Mouse (Mus musculus): ENCODE results near the gene Ddr1. TPM values are rescaled to one million over a fixed set of nuclear protein-coding genes. Genes with fewer than 3 reads are reported as not detected.

Gene Ddr1
- total RNA-seq, 2 experiments from 2014 or later: 40.1 to 44.1 TPM

GRCm38 (mm10) chr17:35653086-35653485, 51.3 kb downstream of the Ddr1 start:
- DNase-seq: no peak
- intact Hi-C loops (cut with DNase I): no loop called here

GRCm38 (mm10) chr17:35649429-35649828, 55.0 kb downstream of the Ddr1 start:
- intact Hi-C loops (cut with DNase I): no loop called here
- no peak for DNase-seq

- DNase-seq: no peak
- intact Hi-C loops (cut with DNase I): no loop called here
Measured at GRCm38 (mm10) chr17:35643609-35644236, 60.7 kb downstream of the Ddr1 start, which contains the start of gene Mucl3. Gene Mucl3 (minus strand): TSS chr17:35643695.

- intact Hi-C loops (cut with DNase I): no loop called here
- DNase-seq: no peak
Measured at GRCm38 (mm10) chr17:35639352-35639751, 65.1 kb downstream of the Ddr1 start.

- DNase-seq: peak; percentile 65 to 78
- intact Hi-C loops (cut with DNase I): no loop called here
Measured at GRCm38 (mm10) chr17:35638475-35639190, 65.8 kb downstream of the Ddr1 start.

GRCm38 (mm10) chr17:35636363-35636762, 68.1 kb downstream of the Ddr1 start:
- peak in 1 of 2 experiments; percentile 37 for DNase-seq
- intact Hi-C loops (cut with DNase I): loop anchor here (1.0 kb wide), 1 partner anchor 89 kb away; no protein-coding TSS in a partner anchor

- peak; percentile 71 to 76 for DNase-seq
- intact Hi-C loops (cut with DNase I): loop anchor here (1.0 kb wide), 1 partner anchor 90 kb away; no protein-coding TSS in a partner anchor
Measured at GRCm38 (mm10) chr17:35635699-35636111, 68.7 kb downstream of the Ddr1 start.

GRCm38 (mm10) chr17:35635202-35635601, 69.2 kb downstream of the Ddr1 start:
- intact Hi-C loops (cut with DNase I): no loop called here

GRCm38 (mm10) chr17:35633992-35634391, 70.4 kb downstream of the Ddr1 start:
- intact Hi-C loops (cut with DNase I): no loop called here

More at GRCm38 (mm10) chr17:35635202-35635601, 69.2 kb downstream of the Ddr1 start:
- no peak for DNase-seq

More at GRCm38 (mm10) chr17:35633992-35634391, 70.4 kb downstream of the Ddr1 start:
- DNase-seq: peak; percentile 16 to 44

Other genes with a start within 250 kb of the Ddr1 start
- under 1 TPM; 0.12 to 0.20 TPM for gene H2-Q10, start 234.5 kb downstream of the Ddr1 start, total RNA-seq (2021)
- gene Pou5f1, start 198.6 kb downstream of the Ddr1 start, total RNA-seq (2021): not detected
- gene Tcf19, start 187.8 kb downstream of the Ddr1 start, total RNA-seq (2021): 1 to 10 TPM; 6.0 to 7.9 TPM
- 1 to 10 TPM; 4.2 to 4.3 TPM for gene Cchcr1, start 187.5 kb downstream of the Ddr1 start, total RNA-seq (2021)
- not detected for gene Psors1c2, start 171.4 kb downstream of the Ddr1 start, total RNA-seq (2021)
- gene Cdsn, start 152.5 kb downstream of the Ddr1 start, total RNA-seq (2021): under 1 TPM; 0.15 to 0.17 TPM
- gene 2300002M23Rik, start 137.2 kb downstream of the Ddr1 start, total RNA-seq (2021): not detected
- gene Sfta2, start 103.1 kb downstream of the Ddr1 start, total RNA-seq (2021): not detected
- gene Gm9573, start 78.0 kb downstream of the Ddr1 start, total RNA-seq (2021): not detected
- not detected for gene Mucl3, start 60.9 kb downstream of the Ddr1 start, total RNA-seq (2021)
- gene Vars2, start 37.0 kb downstream of the Ddr1 start, total RNA-seq (2021): 10 to 100 TPM; 29.6 to 30.7 TPM
- 10 to 100 TPM; 16.8 to 23.2 TPM for gene Gtf2h4, start 30.9 kb downstream of the Ddr1 start, total RNA-seq (2021)
- 10 to 100 TPM; 23.9 to 27.8 TPM for gene Ier3, start 117.1 kb upstream of the Ddr1 start, total RNA-seq (2021)
- gene Flot1, start 118.6 kb upstream of the Ddr1 start, total RNA-seq (2021): 100 to 1,000 TPM; 108 to 111 TPM
- gene Tubb5, start 133.7 kb upstream of the Ddr1 start, total RNA-seq (2021): 100 to 1,000 TPM; 134 to 183 TPM
- gene Mdc1, start 136.9 kb upstream of the Ddr1 start, total RNA-seq (2021): 10 to 100 TPM; 12.9 to 13.5 TPM
- 1 to 10 TPM; 3.8 to 6.0 TPM for gene Nrm, start 156.7 kb upstream of the Ddr1 start, total RNA-seq (2021)
- 10 to 100 TPM; 21.1 to 25.0 TPM for gene Ppp1r18, start 161.0 kb upstream of the Ddr1 start, total RNA-seq (2021)
- 10 to 100 TPM; 20.6 to 24.9 TPM for gene Dhx16, start 175.2 kb upstream of the Ddr1 start, total RNA-seq (2021)
- gene 2310061I04Rik, start 192.8 kb upstream of the Ddr1 start, total RNA-seq (2021): 10 to 100 TPM; 83.9 to 89.3 TPM
- 1 to 10 TPM; 7.7 to 9.5 TPM for gene Atat1, start 205.5 kb upstream of the Ddr1 start, total RNA-seq (2021)
- gene Mrps18b, start 211.8 kb upstream of the Ddr1 start, total RNA-seq (2021): 10 to 100 TPM; 47.9 to 49.0 TPM
- gene Ppp1r10, start 211.8 kb upstream of the Ddr1 start, total RNA-seq (2021): 10 to 100 TPM; 43.4 to 49.0 TPM

All from heart, postnatal 14 days (tissue).